Mouse (Mus musculus) spleen, embryonic (tissue): ENCODE data around the gene Gpr87.

Experiments
- CTCF ChIA-PET: fragments of 350-600 bp; sonication (Branson Sonifier 250); formaldehyde crosslinking; loops from one replicate; lab custom pipeline; 2022; lab: Charles Lee

Gpr87 gene

DNA sequence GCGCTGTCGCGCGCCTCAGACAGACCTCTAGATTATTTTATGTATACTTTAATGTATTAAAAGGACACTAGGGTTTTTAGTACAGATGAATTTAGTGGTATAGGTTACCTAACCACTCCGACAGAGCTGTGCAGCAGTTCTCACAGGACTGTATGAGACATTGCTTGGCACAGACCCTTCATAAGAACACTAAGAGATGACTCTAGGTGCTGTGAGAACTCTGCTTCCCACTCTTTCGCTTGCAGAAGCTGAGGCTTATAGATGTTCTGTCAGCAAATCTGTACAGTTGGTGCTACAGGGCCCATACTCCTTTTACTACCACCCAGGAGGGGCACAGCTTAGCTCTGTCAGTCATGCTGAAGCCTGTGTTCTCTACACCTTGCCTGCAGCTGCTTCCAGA is 3.2 kb downstream of the Gpr87 start:
- CTCF ChIA-PET, result no interaction called here

GRCm38 (mm10) chr3:59187336-59187735 is 7.6 kb downstream of the Gpr87 start:
- CTCF ChIA-PET, result interaction anchor here (0.7 kb wide), 1 partner anchor 478 kb away, joined by 3 read pairs; no protein-coding TSS in a partner anchor

- CTCF ChIA-PET, result no interaction called here
Observed at GRCm38 (mm10) chr3:59185662-59186061, 9.2 kb downstream of the Gpr87 start.

- CTCF ChIA-PET, result no interaction called here
Observed at GRCm38 (mm10) chr3:59182129-59182528, 12.8 kb downstream of the Gpr87 start.

DNA sequence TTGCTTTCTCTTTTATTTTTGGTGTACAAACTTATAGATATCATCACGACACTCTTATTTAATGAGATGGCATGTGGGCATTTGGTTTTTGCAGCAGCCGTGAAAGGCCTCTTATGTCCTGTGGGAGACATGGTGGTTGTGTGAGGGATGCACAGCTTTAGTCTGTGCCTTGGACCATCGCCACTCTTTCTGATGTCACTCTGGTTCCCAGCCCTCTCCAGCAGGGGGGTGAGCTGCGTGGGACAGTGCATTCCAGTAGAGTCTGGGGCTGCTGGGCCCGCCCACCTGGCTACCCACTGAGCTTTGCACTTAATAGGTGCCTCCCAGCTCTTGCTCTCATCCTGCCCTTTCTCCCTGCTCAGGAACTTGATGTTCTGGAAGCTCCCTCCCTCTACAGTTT is 13.8 kb downstream of the Gpr87 start:
- CTCF ChIA-PET, result no interaction called here

DNA sequence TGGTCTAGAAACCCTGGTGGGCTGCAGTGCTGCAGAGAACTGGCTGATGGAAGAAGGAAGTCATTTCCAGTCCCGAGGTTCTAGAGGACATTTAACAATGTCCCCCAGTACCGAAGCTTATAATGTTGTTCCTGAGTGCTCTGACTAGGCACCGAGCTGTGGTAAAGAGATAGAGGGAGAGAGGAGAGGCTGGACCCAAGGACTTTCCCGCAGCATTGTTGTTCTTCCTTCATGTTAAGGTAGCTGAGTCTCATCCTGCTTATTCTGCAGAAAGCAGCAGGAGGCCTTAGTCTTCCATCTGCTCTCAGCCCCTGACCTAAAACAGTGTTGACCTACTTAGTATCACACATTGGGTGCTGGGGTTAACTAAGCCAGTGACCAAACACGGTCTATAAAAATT is 18.0 kb downstream of the Gpr87 start:
- CTCF ChIA-PET, result no interaction called here

GRCm38 (mm10) chr3:59175234-59175633 is 19.7 kb downstream of the Gpr87 start:
- CTCF ChIA-PET, result interaction anchor here (0.6 kb wide), 1 partner anchor 325 kb away, joined by 3 read pairs; no protein-coding TSS in a partner anchor

DNA sequence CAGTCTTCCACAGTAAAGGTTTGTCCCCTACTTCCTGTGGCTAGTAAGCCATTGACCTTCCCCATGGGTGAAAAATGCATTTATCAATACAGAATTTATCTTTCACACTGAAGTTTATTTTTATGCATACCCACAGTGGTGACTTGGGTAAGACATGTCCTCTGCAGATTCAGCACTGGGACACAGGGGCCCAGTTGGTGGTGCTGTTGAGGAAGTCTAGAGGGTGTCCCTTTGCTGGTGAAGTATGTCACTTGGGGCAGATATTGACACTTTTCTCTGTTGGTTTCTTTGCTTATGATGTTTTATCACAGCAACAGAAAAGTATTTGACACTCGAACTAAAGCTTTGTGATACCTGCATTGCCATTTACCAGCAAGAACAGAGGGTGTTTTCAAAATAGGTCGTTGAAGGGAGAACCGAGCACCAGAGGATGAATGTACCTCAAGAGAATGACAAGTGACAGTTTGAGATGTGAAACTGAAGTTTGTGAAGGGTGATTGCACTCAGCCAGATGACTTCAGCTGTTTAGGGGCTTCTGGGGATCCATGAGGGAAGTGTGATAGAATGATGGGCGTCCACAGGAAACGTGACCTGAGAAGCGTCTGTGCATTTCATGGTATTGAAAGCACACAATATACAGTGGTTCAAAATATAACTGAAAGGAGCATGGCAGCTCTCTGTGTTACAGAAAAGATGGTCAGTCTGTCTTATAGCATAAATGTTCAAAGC is 20.3 kb downstream of the Gpr87 start:
- CTCF ChIA-PET, result no interaction called here

- CTCF ChIA-PET, result no interaction called here
Observed at GRCm38 (mm10) chr3:59169921-59170627, 24.8 kb downstream of the Gpr87 start.

- CTCF ChIA-PET, result interaction anchor here (0.5 kb wide), 1 partner anchor 815 kb away, joined by 4 read pairs; no protein-coding TSS in a partner anchor
Observed at GRCm38 (mm10) chr3:59169215-59169614, 25.7 kb downstream of the Gpr87 start.

GRCm38 (mm10) chr3:59168476-59168875 is 26.4 kb downstream of the Gpr87 start:
- CTCF ChIA-PET, result interaction anchor here (0.5 to 0.7 kb wide), 2 partner anchors 91 to 814 kb away, joined by 3 to 4 read pairs; no protein-coding TSS in a partner anchor

GRCm38 (mm10) chr3:59167417-59168054 is 27.4 kb downstream of the Gpr87 start:
- CTCF ChIA-PET, result interaction anchor here (0.6 kb wide), 1 partner anchor 13 kb away, joined by 5 read pairs; no protein-coding TSS in a partner anchor

DNA sequence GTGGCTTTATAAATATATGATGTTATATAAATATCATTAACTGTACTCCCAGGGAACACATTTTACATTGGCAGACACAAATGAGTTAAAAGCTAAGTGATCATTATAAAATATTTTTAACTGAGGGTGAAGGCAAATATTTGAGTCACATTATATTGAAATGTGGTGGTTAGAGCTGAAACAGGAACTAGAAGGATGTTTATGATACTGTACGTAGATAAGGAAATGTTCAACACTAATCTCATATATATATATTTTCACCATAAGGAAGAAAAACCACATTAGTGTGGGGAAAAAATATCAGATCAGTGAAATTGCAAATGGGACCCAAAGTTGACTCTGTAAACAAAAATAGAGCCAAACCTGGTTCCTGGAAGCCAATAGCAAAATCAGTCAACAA is 34.4 kb downstream of the Gpr87 start:
- CTCF ChIA-PET, result interaction anchor here (1.0 kb wide), 1 partner anchor 40 kb away, joined by 3 read pairs; no protein-coding TSS in a partner anchor

DNA sequence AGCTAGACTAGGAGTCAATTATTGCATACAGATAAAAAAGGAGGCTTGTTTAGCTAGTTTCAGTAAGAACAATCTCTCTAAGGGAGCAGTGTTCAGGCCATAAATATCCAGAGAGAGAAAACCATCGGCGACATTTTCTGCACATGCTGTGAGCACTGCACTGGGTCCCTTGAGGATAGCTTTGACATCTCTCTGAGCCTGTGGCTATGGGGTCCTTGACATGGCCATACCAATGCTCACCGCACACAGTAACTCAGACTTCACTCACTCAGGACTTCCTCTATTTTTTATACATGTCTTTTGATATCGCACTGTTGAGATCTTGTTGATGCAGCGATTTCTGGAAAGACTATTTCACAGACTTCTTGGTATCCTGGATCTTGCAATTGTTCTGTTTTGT is 37.9 kb downstream of the Gpr87 start:
- CTCF ChIA-PET, result interaction anchor here (1.0 kb wide), 1 partner anchor 100 kb away, joined by 3 read pairs; no protein-coding TSS in a partner anchor

GRCm38 (mm10) chr3:59155404-59155803 is 39.5 kb downstream of the Gpr87 start:
- CTCF ChIA-PET, result interaction anchor here (0.7 to 0.9 kb wide), 2 partner anchors 12 to 22 kb away, joined by 5 read pairs; no protein-coding TSS in a partner anchor

GRCm38 (mm10) chr3:59154888-59155287 is 40.0 kb downstream of the Gpr87 start:
- CTCF ChIA-PET, result interaction anchor here (0.7 to 0.9 kb wide), 2 partner anchors 13 to 21 kb away, joined by 5 read pairs; no protein-coding TSS in a partner anchor

GRCm38 (mm10) chr3:59153424-59153823 is 41.5 kb downstream of the Gpr87 start, which contains the start of gene P2ry14:
TSS of gene P2ry14 (minus strand) at chr3:59153618.
- CTCF ChIA-PET, result no interaction called here

DNA sequence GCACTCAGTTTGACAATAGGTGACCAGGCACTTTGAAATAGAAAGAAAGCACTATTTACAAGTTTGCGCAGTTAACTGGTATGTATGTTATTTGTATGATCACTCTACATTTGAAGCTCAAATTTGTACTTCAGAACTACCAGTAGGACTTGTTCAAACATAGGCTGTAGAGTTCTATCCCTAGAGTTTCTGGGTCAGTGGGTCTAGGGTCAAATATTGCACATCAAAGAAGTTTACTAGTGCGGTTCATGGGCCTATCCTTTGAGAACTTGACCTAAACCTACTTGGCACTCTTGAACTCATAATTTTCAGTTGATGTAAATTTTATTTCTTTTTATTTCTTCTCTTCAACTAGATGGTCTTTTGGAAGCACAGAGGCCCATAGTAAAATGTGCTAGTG is 44.3 kb downstream of the Gpr87 start:
- CTCF ChIA-PET, result interaction anchor here (0.6 kb wide), 2 partner anchors 57 to 1483 kb away, joined by 3 to 8 read pairs; no protein-coding TSS in a partner anchor

DNA sequence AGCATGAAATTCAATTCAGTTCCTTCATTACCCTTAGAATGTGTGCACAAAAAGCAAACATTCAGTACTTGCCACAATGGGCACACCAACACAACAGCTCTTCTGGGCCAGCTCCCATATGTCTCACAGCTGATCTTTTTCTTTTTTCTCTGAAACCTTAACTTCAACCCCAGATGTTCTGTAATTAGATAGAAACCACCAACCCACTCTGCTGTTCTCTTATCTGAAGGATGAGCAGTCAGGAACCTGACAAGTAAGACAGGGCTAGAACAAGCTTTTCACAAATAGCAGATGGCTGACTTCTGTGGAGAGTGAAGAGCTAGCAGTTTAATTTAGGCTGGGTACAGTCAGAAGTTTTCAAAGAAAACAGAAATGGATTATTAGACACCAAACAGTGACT is 45.3 kb downstream of the Gpr87 start:
- CTCF ChIA-PET, result no interaction called here

GRCm38 (mm10) chr3:59145194-59145593 is 49.7 kb downstream of the Gpr87 start:
- CTCF ChIA-PET, result no interaction called here

GRCm38 (mm10) chr3:59141507-59142305 is 53.2 kb downstream of the Gpr87 start:
- CTCF ChIA-PET, result no interaction called here
